Mouse (Mus musculus): ENCODE measurements around the gene Zfp112.
A peak's percentile ranks its signal among the peaks of the same experiment; 100 is the strongest.
"Not testable (repeated sequence)": the region's sequence is repeated elsewhere in the genome, so short reads cannot be mapped to it uniquely, and the experiment has no call there.

The Zfp112 gene

DNA sequence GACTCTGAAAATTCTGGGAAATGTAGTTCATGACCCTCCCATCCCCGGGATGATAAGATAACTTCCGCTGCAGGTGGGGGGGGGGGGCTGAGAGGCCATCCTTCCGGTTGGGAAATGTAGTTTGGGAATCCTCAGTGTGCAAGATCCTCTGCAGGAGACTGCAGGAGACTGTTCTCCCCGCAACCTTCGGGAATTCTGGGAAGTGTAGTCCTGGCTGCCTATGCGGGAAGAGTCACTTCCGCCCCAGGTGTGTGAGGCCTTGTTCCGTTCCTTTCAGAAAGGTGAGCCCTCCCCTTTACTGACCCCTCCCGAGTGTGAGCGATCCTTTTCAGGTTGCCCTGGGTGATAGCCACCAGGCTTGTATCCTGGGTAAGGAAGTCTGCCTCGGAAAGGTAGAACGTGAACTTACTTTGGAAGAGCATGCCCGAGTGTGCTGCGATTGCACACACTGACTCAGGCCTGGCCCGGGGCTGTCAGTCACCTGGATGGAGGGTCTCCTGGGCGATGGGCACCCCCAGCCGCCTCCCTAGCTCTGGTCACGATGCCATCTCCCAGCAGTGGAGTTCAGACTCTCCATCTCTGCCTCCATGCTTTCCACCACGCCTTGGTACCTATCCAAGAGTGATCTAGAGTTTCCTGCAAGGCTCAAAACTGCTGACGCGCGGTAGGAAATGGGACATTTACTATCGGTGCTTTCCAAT, at the start of gene Zfp112:
Gene Zfp112, plus strand, starts transcription at position 159 of the 701 bp plus-strand sequence.
- no peak for DNase-seq (ENCODE audit: low spot score)

DNA sequence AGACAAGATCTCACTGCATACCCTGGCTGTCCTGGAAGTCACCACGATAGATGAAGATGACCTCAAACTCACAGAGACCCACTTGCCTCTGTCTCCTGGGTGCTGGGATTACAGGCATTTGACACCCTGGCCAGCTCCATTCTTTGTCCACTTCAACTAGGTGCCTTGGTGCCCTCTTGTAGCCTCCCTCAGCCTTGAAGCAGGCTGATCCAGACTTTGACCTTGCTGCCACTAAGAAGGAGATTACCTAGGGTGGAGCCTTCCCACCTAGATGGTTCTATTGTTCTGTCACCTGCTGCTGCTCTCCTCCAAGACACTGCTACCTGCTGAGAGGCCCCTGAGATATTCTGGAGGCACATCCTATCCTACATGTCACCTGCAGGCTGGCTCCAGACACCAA, 37.7 kb upstream of the Zfp112 start:
- not testable (repeated sequence) for DNase-seq (ENCODE audit: low spot score)

DNA sequence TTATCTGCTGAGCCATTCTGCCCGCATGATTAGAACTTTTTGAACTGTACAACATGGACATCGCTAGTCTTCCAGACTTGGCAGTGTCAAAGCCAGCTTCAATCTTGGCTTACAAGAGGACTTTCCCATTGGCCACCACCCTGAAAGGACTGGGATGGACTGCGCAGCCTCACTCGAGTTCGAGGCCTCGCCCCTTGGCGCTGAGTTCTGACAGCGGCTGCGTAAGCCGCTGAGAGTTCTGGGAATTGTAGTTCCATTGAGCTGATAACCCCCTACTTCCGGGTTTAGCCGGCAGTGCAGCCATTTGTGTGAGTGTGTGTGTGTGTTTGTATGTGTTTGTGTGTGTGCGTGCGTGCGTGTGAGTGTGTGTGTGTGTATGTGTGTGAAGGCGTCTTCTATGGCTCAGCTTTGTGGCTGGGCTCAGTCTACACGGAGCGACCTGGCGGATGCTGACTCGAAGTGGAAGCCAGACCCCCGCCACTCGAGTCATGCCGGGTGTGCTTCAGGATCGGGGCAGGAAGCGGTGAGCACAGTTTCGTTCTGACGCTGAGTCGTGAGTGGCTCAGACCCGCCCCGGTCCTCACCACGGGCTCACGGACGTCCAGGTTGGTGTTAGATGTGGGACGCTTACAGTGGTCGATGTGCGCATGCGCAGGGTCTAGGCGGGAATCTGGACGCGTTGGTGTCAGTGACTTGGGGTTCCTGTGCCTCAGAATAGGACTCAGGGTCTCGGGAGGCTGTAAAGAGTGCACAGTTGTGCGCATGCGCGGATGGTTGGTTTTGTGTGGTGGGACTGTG, 30.3 kb upstream of the Zfp112 start, which contains the start of gene Zfp180:
Gene Zfp180, plus strand, starts transcription at position 291 of the 798 bp plus-strand sequence.
- peak; percentile 83 for DNase-seq (ENCODE audit: low spot score)

DNA sequence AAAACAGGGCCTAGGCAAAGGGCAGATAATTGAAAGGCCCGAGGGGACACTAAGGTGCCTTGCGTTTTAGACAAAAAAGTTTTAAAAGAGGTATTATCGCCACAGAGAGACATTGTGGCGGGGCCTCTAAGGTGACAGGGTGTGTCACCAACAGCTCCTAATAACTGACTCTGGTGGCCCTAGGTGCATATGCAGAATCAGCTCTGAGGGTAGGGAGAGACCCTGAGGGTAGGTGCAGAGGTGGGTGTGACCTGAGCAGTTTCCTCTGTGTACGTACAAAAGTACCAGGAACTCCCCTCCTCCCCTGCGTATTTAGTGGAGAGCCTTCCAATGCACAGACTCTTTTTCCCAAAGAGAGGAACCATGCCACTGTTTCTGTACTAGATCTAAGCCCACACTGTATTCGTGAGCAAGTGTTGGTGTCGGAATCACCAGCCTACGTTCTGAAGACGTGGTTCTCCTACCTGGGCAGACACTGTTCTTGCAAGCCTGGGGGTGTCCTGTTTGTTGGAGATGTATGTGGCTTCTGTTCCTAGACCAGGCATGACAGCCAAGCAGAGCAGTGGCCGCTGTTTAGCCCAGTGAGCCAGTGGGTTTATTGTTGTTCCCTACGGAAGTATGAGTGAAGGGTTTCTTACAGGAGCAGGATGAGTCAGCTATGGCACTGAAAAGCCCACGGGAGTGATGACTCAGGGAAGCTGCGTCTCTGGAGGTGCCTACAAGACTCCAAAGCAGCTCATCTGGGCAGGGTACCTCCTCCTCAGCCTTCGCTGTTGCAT, 29.5 kb upstream of the Zfp112 start:
- peak; percentile 11 for DNase-seq (ENCODE audit: low spot score)

DNA sequence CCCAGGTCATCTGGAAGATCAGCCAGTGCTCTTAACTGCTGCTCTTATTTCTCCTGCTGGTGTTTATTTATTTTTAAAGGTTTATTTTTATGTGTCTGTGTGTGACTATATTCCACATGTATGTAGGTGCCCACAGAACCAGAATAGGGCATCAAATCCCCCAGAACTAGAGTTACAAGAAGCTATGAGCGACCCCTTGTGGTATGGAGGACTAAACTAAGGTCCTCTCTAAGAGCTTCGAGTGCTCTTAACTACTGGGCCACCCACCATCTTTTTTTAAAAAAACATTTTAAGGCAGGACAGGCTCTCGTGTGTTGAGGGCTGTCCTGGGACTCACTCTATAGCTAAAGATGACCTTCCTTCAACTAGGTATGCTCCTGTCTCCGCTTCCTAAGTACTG, 25.2 kb upstream of the Zfp112 start:
- no peak for DNase-seq (ENCODE audit: low spot score)

DNA sequence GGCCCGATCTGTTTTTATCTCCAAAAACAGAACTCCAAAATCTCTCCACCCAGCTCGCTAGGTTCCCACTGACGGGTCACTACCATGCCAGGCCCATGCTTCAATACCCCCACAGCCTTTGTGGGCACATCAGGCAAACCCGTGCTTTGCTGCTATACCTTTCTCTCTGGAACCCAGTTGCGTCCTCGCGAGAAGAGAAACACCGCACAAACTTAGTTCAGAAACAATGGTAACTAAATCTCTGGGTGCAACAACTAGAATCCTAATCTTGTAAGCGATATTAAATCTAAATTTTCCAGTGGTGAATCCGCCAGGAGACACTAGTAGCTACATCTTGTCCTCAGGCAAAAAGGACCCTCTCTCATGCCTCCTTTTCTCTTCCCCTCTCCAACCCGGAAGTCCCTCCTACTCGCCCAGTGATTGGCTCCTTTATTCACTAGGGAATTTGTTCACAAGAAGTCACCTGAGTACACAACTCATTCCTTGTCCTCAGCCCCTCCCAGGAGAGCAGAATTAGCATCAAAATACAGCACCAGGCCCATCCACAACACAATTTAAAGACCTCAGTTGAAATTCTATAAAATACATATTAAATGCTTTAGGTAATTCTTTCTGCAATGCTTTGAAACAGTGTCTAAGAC, 24.5 kb upstream of the Zfp112 start:
- no peak for DNase-seq (ENCODE audit: low spot score)

DNA sequence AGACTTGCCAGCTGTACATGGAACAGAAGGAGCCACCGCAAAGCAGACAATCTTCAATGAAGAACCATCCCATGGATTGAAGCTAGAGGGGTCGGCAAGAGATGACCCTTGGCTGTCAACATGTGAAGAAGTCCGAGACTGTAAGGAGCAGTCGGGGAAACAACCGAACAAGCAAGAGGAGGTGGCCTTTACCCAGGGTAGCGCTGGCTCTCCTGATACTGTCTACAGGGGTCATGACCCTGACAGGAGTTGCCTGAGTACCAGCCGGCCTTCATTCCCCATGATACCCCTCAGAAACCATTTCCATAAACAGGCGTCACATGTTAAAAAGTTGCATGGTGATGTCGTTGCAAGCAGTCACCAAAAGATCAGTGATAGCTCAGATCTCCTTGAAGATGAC, 7.7 kb upstream of the Zfp112 start:
- DNase-seq (ENCODE audit: low spot score): no peak

DNA sequence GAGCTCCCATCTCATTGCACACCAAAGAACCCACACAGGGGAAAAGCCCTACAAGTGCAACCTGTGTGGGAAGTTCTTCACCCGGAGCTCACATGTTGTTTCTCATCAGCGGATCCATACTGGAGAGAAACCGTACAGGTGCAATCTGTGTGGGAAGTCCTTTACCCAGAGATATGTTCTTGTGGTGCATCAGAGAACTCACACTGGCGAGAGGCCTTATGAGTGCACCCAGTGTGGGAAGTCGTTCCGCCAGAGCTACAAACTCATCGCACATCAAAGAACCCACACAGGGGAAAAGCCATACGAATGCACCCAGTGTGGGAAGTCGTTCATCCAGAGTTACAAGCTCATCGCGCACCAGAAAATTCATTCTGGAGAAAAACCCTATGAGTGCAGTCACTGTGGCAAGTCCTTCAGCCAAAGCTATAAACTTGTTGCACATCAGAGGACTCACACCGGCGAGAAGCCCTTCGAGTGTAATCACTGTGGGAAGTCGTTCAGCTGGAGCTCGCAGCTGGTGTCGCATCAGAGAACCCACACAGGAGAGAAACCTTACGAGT, 6.9 kb upstream of the Zfp112 start:
- no peak for DNase-seq (ENCODE audit: low spot score)

DNA sequence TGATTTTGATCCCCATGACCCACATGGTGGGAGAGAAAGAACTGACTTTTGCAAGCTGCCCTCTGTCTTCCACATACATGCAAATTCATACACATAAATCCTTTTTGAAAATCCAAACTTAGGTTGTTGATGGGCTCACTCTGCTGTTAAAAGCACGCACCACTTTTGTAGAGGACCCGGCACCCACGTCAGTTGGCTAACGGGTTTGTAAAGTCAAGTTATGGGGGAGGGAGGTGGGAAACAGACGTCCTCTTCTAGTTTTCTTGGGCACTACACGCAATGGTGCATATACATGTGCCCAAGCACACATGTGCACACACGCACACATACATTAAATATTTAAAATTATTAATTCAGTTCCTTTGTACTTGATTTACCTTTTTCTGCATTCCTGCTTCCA, 1.3 kb upstream of the Zfp112 start:
- no peak for DNase-seq (ENCODE audit: low spot score)

DNA sequence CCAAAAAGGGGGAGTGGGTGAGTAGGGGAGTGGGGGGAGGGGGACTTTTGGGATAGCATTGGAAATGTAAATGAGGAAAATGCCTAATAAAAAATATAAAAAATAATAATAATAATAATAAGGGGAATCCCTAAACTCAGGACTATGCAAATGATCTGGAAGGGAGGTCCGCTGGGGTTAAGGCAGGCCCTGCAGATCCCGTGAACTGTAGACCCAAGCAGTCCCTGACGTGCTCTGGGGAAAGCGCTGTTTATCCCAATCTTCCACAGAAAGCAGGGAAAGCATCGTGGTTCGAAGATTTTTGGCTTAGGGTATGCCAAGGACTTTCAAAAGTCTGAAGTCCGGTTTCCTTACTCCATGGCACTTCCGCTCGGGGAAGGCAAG, 350 bp upstream of the Zfp112 start:
- DNase-seq (ENCODE audit: low spot score): no peak

DNA sequence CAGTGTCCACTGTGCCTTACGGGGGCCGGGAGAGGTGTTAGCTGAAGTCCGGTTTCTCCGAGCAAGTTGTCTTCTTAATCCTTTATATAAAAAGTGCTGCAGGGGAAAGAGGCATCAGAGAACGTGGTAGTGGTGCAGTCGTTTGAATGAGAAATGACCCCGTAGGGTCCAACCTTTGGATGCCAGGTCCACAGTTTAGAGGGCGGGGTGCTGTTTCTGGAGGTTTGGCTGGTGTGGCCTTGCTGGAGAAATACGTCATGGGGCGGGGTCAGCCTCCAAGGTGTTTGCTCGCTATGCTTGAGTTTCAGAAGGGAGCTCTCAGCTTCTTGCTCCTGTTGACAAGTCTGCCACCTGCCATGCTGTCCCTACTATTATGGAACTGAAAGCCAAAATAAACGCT, 887 bp downstream of the Zfp112 start:
- no peak for DNase-seq (ENCODE audit: low spot score)

DNA sequence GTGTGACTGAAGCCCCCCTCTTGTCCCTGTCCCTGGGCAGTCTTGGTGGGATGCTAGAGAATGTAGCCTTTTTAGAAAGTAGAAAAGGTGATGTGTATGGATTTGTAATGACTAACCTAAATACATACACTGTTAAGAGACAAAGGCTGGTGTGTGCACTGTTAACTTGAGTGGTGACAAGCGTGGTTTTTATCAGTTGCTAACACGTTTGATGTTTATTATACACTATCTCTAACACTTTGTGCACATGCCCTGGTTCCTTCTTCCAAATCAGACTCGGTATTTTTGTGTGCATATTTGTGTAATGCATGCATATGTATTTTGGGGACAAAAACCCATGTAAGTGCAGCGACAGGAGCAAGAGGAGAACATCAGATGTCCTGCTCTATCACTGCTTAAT, 4.5 kb downstream of the Zfp112 start:
- DNase-seq (ENCODE audit: low spot score): no peak

DNA sequence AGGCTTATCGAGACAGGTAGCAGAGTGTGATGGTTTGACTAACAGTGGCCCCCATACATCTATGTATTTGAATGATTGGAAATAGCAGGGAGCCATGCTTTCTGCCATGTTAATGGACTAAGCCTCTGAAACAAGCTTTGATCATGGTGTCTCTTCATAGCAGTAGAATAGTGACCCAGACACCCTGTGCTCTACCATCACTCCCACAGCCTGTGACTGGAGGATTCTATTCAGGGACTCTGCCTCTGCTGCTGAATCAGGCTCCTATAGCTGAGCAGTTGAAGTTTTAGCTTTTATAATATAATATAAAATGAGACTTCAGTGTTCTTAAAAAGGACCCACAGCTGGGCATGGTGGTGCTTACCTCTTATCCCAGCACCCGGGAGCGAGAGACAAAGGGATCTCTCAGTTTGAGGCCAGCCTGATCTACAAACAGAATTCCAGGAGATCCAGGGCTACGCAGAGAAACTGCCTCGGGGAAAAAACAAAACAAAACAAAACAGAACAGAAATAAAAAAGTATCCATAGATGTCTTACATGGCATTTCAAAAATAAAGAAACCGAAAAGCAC, 21.4 kb downstream of the Zfp112 start:
- no peak for DNase-seq (ENCODE audit: low spot score)

DNA sequence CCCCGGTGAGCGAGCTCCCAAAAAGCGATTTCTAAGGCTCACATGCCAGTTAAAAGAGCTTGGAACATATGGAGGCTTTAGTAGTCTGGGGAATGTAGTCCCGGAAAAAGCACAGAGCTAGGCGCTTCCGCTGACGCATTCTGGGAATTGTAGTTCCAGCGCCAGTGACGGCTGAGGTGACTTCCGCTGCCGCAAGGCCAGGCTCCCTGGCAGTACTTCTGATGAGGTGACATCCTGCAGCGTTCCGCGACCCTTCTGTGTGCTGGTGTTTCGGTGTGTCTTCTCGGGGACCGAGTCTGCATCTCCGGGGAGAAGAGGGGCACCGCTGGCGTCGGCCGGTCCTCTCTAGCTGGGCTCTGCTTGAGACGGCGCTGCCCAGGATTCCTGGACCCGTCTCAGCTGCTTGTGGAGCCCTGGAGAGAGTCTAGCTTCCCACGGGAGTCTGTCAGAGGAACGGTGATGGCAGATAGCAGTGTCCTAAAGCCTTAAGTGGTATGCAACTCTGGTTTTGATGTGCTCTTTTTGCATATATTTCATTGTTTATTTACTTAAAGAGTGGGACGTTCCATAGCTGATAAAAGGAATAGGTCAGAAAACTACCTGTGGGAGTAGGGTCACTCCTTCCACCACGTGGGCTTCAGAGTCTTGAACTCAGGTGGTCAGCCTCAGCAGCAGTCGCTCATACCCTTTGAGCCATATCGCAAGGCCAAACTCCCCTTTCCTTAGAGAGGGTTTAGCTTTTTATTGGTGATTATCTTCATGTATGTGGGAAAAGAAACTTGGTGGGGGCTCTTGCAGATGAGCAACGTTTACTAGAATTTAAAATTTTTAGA, 22.1 kb downstream of the Zfp112 start, which contains the start of gene Zfp235:
Gene Zfp235, plus strand, starts transcription at position 174 of the 833 bp plus-strand sequence.
- peak; percentile 59 for DNase-seq (ENCODE audit: low spot score)

DNA sequence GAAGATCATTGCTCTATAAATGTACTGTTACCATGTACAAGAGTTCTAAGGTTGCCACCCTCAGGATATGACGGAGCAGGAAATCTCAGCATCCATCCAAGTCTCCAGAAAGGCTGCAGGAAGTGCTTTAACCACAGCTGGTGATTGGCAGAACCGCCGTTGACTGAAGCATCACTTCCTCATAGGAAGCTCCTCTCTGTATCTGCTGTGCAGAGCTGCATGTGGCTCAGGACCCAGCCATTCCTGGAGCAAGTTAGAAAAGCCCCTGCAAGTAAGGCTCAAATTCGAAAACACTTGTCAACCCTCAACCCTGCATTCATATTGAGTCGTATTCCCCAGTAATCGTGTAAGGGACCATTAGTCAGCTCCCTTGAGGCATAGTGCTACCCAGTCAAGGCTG, 30.5 kb downstream of the Zfp112 start:
- DNase-seq (ENCODE audit: low spot score): no peak

DNA sequence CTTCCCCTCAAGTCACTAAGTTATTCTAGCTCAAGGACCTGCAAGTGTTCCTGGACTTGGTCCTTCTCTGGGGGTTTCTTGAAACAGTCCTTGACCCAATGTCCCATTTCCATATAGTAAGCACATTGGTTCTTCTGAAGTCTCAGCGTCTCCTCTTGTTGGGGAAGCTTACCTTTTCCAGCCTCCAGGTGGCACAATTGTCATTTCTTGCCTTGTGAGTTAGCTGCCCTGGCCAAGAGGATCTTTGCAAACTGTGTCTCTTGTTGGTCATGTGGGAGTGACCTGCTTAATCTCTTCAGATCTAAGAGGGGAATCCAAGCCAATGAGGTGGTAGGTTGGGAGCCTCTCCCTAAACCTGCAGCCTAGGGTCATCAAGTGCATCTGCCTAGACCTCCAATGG, 41.2 kb downstream of the Zfp112 start:
- DNase-seq (ENCODE audit: low spot score): no peak

DNA sequence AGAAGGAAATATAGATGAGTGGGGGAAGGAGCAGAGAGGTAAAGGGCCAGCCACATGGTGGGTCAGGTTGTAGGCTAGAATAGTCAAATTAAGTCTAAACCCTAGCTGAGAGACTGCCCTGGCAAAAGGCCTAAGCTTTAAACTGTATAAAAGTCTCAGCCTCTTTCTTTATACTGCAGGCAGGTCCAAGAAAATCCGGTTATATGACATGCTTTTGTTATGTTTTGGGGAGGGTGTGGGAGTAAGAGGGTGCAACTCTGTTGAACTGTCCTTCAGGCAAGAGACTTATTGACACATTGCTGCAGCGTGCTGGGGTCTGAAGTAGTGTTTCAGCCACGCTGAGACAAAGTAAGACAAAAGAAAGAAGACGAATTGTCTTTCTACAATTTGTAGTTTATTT, 60.1 kb downstream of the Zfp112 start:
- DNase-seq (ENCODE audit: low spot score): no peak

DNA sequence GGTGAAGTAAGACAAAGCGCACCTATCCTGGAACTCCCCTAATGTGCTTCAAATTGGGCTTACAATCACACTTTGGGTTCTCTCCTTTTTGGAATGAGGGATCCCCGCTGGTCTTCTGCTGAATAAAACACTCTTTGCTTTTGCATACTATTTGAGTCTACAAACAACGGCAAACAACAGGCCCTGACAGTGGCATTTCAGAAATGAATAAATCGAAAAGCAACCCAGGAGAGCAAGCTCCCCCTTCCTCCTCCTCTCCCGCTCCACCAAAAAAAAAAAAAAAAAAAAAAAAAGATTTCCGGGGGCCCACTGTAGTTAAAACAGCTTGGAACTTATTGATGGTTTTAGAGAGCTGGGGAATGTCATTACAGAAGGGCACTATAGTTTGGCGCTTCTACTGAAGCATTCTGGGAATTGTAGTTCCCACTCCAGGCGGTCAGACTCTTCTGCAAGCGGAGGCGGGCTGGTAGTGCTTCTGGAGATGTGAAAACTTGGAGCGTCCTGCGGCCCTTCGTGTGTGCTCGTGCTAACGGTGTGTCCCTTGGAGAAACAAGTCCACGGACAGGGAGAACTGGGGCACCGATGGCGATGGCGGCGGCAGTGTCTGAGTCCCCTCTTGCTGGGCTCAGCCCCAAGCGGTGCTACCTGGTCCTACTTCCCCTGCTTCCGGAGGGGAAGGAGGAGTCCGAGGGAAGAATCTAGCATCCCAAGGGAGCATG, 62.7 kb downstream of the Zfp112 start, which contains the start of gene Zfp114:
Gene Zfp114, plus strand, starts transcription at position 443 of the 719 bp plus-strand sequence.
- DNase-seq (ENCODE audit: low spot score): no peak

DNA sequence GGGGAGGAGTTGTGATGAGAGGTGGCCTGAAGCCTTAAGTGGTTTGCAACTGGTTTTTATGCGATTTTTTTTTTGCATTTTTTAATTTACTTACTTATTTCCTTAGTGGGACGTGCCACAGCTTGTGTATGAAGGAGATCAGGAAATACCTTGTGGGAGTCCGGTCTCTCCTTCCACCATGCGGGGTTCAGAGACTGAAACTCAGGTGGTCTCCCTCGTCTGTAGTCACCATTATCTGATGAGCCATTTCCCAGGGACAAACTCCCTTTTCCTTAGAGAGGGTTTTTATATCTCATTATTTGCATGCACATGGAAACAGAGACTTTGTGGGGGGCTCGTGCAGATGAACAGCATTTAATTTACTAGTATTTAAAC, 63.2 kb downstream of the Zfp112 start:
- no peak for DNase-seq (ENCODE audit: low spot score)

Data from spleen, adult 12 weeks (tissue).